Mouse (Mus musculus): ENCODE data around the gene Efna3. TPM values are rescaled to one million over a fixed set of nuclear protein-coding genes. Genes with fewer than 3 reads are reported as not detected.

Gene Efna3
- polyA plus RNA-seq, 1 experiment, result not detected

- no peak overlapping the region for H3K4me3 ChIP-seq (ENCODE audit: insufficient read depth, low read depth, low read length)
- WGBS, result 78% methylated on average over 13 of the region's 13 CpGs
- TF ChIP-seq CTCF (IDR thresholded peaks at IDR 0.05; ENCODE audit: insufficient read depth, low read depth, low read length) (no peak), POLR2A (IDR thresholded peaks at IDR 0.05; ENCODE audit: insufficient read depth, low read depth, low read length) (no peak)
- H3K4me1 ChIP-seq (ENCODE audit: control insufficient read depth, insufficient read depth, low read length), result peaks cover 12% of the 10 kb centered on the region
- H3K27ac ChIP-seq (ENCODE audit: insufficient read depth, low read depth, low read length), result no peak overlapping the region
Measured at GRCm38 (mm10) chr3:89331561-89331960, 8.8 kb upstream of the Efna3 start.

GRCm38 (mm10) chr3:89330948-89331347, 8.2 kb upstream of the Efna3 start:
- no peak overlapping the region for H3K4me3 ChIP-seq (ENCODE audit: insufficient read depth, low read depth, low read length)
- WGBS, result 53% methylated on average over 10 of the region's 10 CpGs
- no peak overlapping the region for H3K27ac ChIP-seq (ENCODE audit: insufficient read depth, low read depth, low read length)
- no peak for TF ChIP-seq POLR2A (IDR thresholded peaks at IDR 0.05; ENCODE audit: insufficient read depth, low read depth, low read length)
- H3K4me1 ChIP-seq (ENCODE audit: control insufficient read depth, insufficient read depth, low read length), result peaks cover 12% of the 10 kb centered on the region

- WGBS, result 69% methylated on average over 3 of the region's 3 CpGs
- Histone ChIP-seq H3K4me1 (ENCODE audit: control insufficient read depth, insufficient read depth, low read length) (peaks cover 12% of the 10 kb centered on the region), H3K4me3 (ENCODE audit: insufficient read depth, low read depth, low read length) (no peak overlapping the region), H3K27ac (ENCODE audit: insufficient read depth, low read depth, low read length) (no peak overlapping the region)
- TF ChIP-seq CTCF (IDR thresholded peaks at IDR 0.05; ENCODE audit: insufficient read depth, low read depth, low read length) (no peak), POLR2A (IDR thresholded peaks at IDR 0.05; ENCODE audit: insufficient read depth, low read depth, low read length) (no peak)
Measured at GRCm38 (mm10) chr3:89330346-89330745, 7.6 kb upstream of the Efna3 start.

GRCm38 (mm10) chr3:89328623-89329022, 5.9 kb upstream of the Efna3 start:
- WGBS, result 57% methylated on average over 4 of the region's 4 CpGs
- no peak for TF ChIP-seq CTCF (IDR thresholded peaks at IDR 0.05; ENCODE audit: insufficient read depth, low read depth, low read length)
- no peak for TF ChIP-seq POLR2A (IDR thresholded peaks at IDR 0.05; ENCODE audit: insufficient read depth, low read depth, low read length)

GRCm38 (mm10) chr3:89327371-89327870, 4.7 kb upstream of the Efna3 start:
- Histone ChIP-seq H3K4me1 (ENCODE audit: control insufficient read depth, insufficient read depth, low read length) (peaks cover 7% of the 10 kb centered on the region), H3K4me3 (ENCODE audit: insufficient read depth, low read depth, low read length) (no peak overlapping the region), H3K27ac (ENCODE audit: insufficient read depth, low read depth, low read length) (no peak overlapping the region)
- 78% methylated on average over 9 of the region's 9 CpGs for WGBS
- TF ChIP-seq CTCF (IDR thresholded peaks at IDR 0.05; ENCODE audit: insufficient read depth, low read depth, low read length) (no peak), POLR2A (IDR thresholded peaks at IDR 0.05; ENCODE audit: insufficient read depth, low read depth, low read length) (no peak)

More at GRCm38 (mm10) chr3:89328623-89329022, 5.9 kb upstream of the Efna3 start:
- Histone ChIP-seq H3K4me3 (ENCODE audit: insufficient read depth, low read depth, low read length) (no peak overlapping the region), H3K27ac (ENCODE audit: insufficient read depth, low read depth, low read length) (no peak overlapping the region), H3K4me1 (ENCODE audit: control insufficient read depth, insufficient read depth, low read length) (peaks cover 12% of the 10 kb centered on the region)

- no peak overlapping the region for H3K4me3 ChIP-seq (ENCODE audit: insufficient read depth, low read depth, low read length)
- no peak overlapping the region for H3K27ac ChIP-seq (ENCODE audit: insufficient read depth, low read depth, low read length)
- H3K4me1 ChIP-seq (ENCODE audit: control insufficient read depth, insufficient read depth, low read length), result peaks cover 12% of the 10 kb centered on the region
- WGBS, result 98% methylated on average over 8 of the region's 8 CpGs
- TF ChIP-seq CTCF (IDR thresholded peaks at IDR 0.05; ENCODE audit: insufficient read depth, low read depth, low read length) (no peak), POLR2A (IDR thresholded peaks at IDR 0.05; ENCODE audit: insufficient read depth, low read depth, low read length) (no peak)
Measured at GRCm38 (mm10) chr3:89325882-89326281, 3.1 kb upstream of the Efna3 start.

- TF ChIP-seq CTCF (IDR thresholded peaks at IDR 0.05; ENCODE audit: insufficient read depth, low read depth, low read length), result no peak
- no peak for TF ChIP-seq POLR2A (IDR thresholded peaks at IDR 0.05; ENCODE audit: insufficient read depth, low read depth, low read length)
Measured at GRCm38 (mm10) chr3:89322131-89322500, 649 bp downstream of the Efna3 start.

GRCm38 (mm10) chr3:89321183-89322130, 1.3 kb downstream of the Efna3 start:
- Histone ChIP-seq H3K27ac (ENCODE audit: insufficient read depth, low read depth, low read length) (peak overlapping the region; percentile 71), H3K4me3 (ENCODE audit: insufficient read depth, low read depth, low read length) (peak overlapping the region; percentile 58), H3K4me1 (ENCODE audit: control insufficient read depth, insufficient read depth, low read length) (peaks cover 53% of the 10 kb centered on the region)
- no peak for TF ChIP-seq CTCF (IDR thresholded peaks at IDR 0.05; ENCODE audit: insufficient read depth, low read depth, low read length)
- TF ChIP-seq POLR2A (IDR thresholded peaks at IDR 0.05; ENCODE audit: insufficient read depth, low read depth, low read length), result 0 out of 2 replicates have a peak, but pooled peaks have one; percentile 14
- under 1% methylated on average over 66 of the region's 66 CpGs for WGBS

More at GRCm38 (mm10) chr3:89322131-89322500, 649 bp downstream of the Efna3 start:
- H3K27ac ChIP-seq (ENCODE audit: insufficient read depth, low read depth, low read length), result peak overlapping the region; percentile 71
- peak overlapping the region; percentile 58 for H3K4me3 ChIP-seq (ENCODE audit: insufficient read depth, low read depth, low read length)
- 2% methylated on average over 14 of the region's 14 CpGs for WGBS
- peaks cover 49% of the 10 kb centered on the region for H3K4me1 ChIP-seq (ENCODE audit: control insufficient read depth, insufficient read depth, low read length)

GRCm38 (mm10) chr3:89320581-89321182, 2.1 kb downstream of the Efna3 start:
- TF ChIP-seq POLR2A (IDR thresholded peaks at IDR 0.05; ENCODE audit: insufficient read depth, low read depth, low read length), result no peak; the same call in 1 of the 2 replicates
- TF ChIP-seq CTCF (IDR thresholded peaks at IDR 0.05; ENCODE audit: insufficient read depth, low read depth, low read length), result no peak
- peak overlapping the region; percentile 58 for H3K4me3 ChIP-seq (ENCODE audit: insufficient read depth, low read depth, low read length)
- H3K4me1 ChIP-seq (ENCODE audit: control insufficient read depth, insufficient read depth, low read length), result peaks cover 61% of the 10 kb centered on the region
- WGBS, result 1% methylated on average over 40 of the region's 41 CpGs
- peak overlapping the region; percentile 43 for H3K27ac ChIP-seq (ENCODE audit: insufficient read depth, low read depth, low read length)
